Mouse (Mus musculus) Patski (cell line): ENCODE measurements around the gene Stard9. TPM values are rescaled to one million over a fixed set of nuclear protein-coding genes. Genes with fewer than 3 reads are reported as not detected.

Experiments
- ATAC-seq: fragments of 100-300 bp; one replicate; pipeline ENCODE4 v1.8.0; 2021
- CTCF ChIA-PET: fragments of 350-600 bp; sonication (Branson Sonifier 250); formaldehyde crosslinking; loops from one replicate; lab custom pipeline; 2022; ENCODE audit warnings: inconsistent platforms; lab: Charles Lee
- POLR2A ChIA-PET: fragments of 350-600 bp; sonication (Branson Sonifier 250); formaldehyde crosslinking; loops from one replicate; lab custom pipeline; 2022; ENCODE audit warnings: antibody characterized with exemption, inconsistent platforms; lab: Charles Lee
- DNase-seq: peaks from one replicate; pipeline ENCODE4 v3.0.0-alpha.2; 2011; ENCODE audit warnings: low read depth, low spot score
- H3K27me3 ChIP-seq: fragments of 371-371 bp; one replicate; pipeline ENCODE4 v1.5.1; 2021
- CTCF ChIP-seq: fragments of 100-300 bp; IDR thresholded peaks from one replicate; pipeline ENCODE4 v1.5.1; 2021
- in situ Hi-C: fragments of 300-500 bp; cut with MboI; formaldehyde crosslinking; loops from 3 replicates; pipeline ENCODE4 v1.11.1; 2018; ENCODE audit warnings: low pct_unique_long_range_greater_than_20kb, mixed read lengths
- polyA plus RNA-seq: library from polyadenylated mRNA; unstranded; gene quantifications from one replicate; pipeline ENCODE4 v1.2.3, GENCODE M21; 2021

Stard9 gene
- polyA plus RNA-seq, 1 experiment from 2014 or later, result 2.2 TPM

GRCm38 (mm10) chr2:120622920-120623319 is 6.0 kb upstream of the Stard9 start:
- ATAC-seq, result no peak
- in situ Hi-C loops, result no loop called here
- H3K27me3 ChIP-seq, result no peaks in the 10 kb centered on the region
- no peak for TF ChIP-seq CTCF
- POLR2A ChIA-PET, result no interaction called here
- no peak for DNase-seq
- CTCF ChIA-PET, result no interaction called here

GRCm38 (mm10) chr2:120628076-120628865 is 650 bp upstream of the Stard9 start:
- in situ Hi-C loops, result no loop called here
- ChIA-PET CTCF (no interaction called here), POLR2A (no interaction called here)
- no peak for TF ChIP-seq CTCF
- ATAC-seq (no peak), DNase-seq (peak; percentile 10)
- H3K27me3 ChIP-seq, result no peaks in the 10 kb centered on the region

GRCm38 (mm10) chr2:120630246-120630645 is 1.3 kb downstream of the Stard9 start:
- ChIA-PET POLR2A (no interaction called here), CTCF (no interaction called here)
- DNase-seq, result no peak
- in situ Hi-C loops, result no loop called here
- H3K27me3 ChIP-seq, result no peaks in the 10 kb centered on the region
- no peak for ATAC-seq
- TF ChIP-seq CTCF, result no peak

GRCm38 (mm10) chr2:120630655-120631054 is 1.7 kb downstream of the Stard9 start:
- no peaks in the 10 kb centered on the region for H3K27me3 ChIP-seq
- ATAC-seq (no peak), DNase-seq (no peak)
- in situ Hi-C loops, result no loop called here
- no peak for TF ChIP-seq CTCF
- CTCF ChIA-PET, result no interaction called here
- POLR2A ChIA-PET, result no interaction called here

GRCm38 (mm10) chr2:120631521-120631920 is 2.6 kb downstream of the Stard9 start:
- in situ Hi-C loops, result no loop called here
- ATAC-seq, result no peak
- no peak for DNase-seq
- ChIA-PET CTCF (interaction anchor here (1.0 to 1.3 kb wide), 3 partner anchors 11 to 32 kb away, joined by 3 to 4 read pairs (median 3); no protein-coding TSS in a partner anchor), POLR2A (no interaction called here)
- no peaks in the 10 kb centered on the region for H3K27me3 ChIP-seq
- TF ChIP-seq CTCF, result no peak

- DNase-seq (no peak), ATAC-seq (no peak)
- in situ Hi-C loops, result no loop called here
- ChIA-PET POLR2A (no interaction called here), CTCF (interaction anchor here (1.0 to 1.3 kb wide), 3 partner anchors 10 to 31 kb away, joined by 3 to 4 read pairs (median 3); no protein-coding TSS in a partner anchor)
- no peaks in the 10 kb centered on the region for H3K27me3 ChIP-seq
- TF ChIP-seq CTCF, result no peak
Measured at GRCm38 (mm10) chr2:120631957-120632356, 3.0 kb downstream of the Stard9 start.

GRCm38 (mm10) chr2:120640835-120641234 is 11.9 kb downstream of the Stard9 start:
- CTCF ChIA-PET, result no interaction called here
- TF ChIP-seq CTCF, result no peak
- ATAC-seq (no peak), DNase-seq (no peak)
- POLR2A ChIA-PET, result no interaction called here
- H3K27me3 ChIP-seq, result no peaks in the 10 kb centered on the region
- in situ Hi-C loops, result no loop called here

- ATAC-seq, result no peak
- CTCF ChIA-PET, result no interaction called here
Measured at GRCm38 (mm10) chr2:120643836-120644235, 14.9 kb downstream of the Stard9 start.

GRCm38 (mm10) chr2:120646777-120647176 is 17.9 kb downstream of the Stard9 start:
- TF ChIP-seq CTCF, result no peak
- in situ Hi-C loops, result no loop called here
- ChIA-PET CTCF (no interaction called here), POLR2A (no interaction called here)
- no peaks in the 10 kb centered on the region for H3K27me3 ChIP-seq
- DNase-seq (no peak), ATAC-seq (no peak)

More at GRCm38 (mm10) chr2:120643836-120644235, 14.9 kb downstream of the Stard9 start:
- DNase-seq, result no peak
- POLR2A ChIA-PET, result interaction anchor here (0.7 kb wide), 1 partner anchor 191 kb away, joined by 3 read pairs; no protein-coding TSS in a partner anchor
- H3K27me3 ChIP-seq, result no peaks in the 10 kb centered on the region
- no peak for TF ChIP-seq CTCF
- in situ Hi-C loops, result no loop called here

- no peaks in the 10 kb centered on the region for H3K27me3 ChIP-seq
- ATAC-seq, result no peak
- ChIA-PET POLR2A (no interaction called here), CTCF (no interaction called here)
- TF ChIP-seq CTCF, result no peak
- in situ Hi-C loops, result no loop called here
- no peak for DNase-seq
Measured at GRCm38 (mm10) chr2:120652256-120652924, 23.5 kb downstream of the Stard9 start.

- TF ChIP-seq CTCF, result no peak
- ATAC-seq (no peak), DNase-seq (no peak)
- CTCF ChIA-PET, result no interaction called here
- in situ Hi-C loops, result no loop called here
- POLR2A ChIA-PET, result no interaction called here
- H3K27me3 ChIP-seq, result no peaks in the 10 kb centered on the region
Measured at GRCm38 (mm10) chr2:120652925-120653284, 24.0 kb downstream of the Stard9 start.
